21 mouse cellular contexts compared by ENCODE assay signal in the genomic region with DNA sequence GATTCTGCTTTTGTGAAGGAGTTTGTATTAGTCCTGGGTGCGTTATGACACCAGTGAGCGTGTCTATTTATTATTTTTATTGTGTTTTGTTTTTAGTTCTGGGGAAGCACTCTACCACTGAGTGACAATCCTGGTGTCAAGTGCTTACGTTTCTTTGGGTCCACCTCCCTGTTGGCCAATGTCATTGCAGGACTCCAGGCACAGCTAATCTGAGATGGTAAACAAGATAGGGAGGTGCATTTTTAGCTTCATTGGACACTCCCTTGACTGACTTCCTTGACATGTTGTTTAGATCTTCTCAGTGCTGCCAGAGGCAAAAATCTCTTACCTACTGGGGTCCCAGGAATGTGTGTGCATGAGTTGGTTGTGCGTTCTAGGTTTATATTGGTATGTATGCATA. TPM values are rescaled to one million over a fixed set of nuclear protein-coding genes. Genes with fewer than 3 reads are reported as not detected.
DNase-seq lines count a peak whose midpoint lies in the region; ATAC-seq lines count a peak whose summit lies in the region.
"Had no signal": no experiment of that assay in that cellular context is flagged by ENCODE, and none has a peak within 500 bp of the region (broad histone marks: within the 10 kb centered on the region; RNA-seq: fewer than 3 reads in every experiment).

No protein-coding gene starts in this region.

- DNase-seq in heart, adult 11 months, result peak; percentile 96
- DNase-seq in kidney, adult 9 months, result peak; percentile 42
- DNase-seq in kidney, adult 18-20 months, result no peak
- peak; percentile 74 for DNase-seq in lung, postnatal 25 days (ENCODE audit: low spot score)
- DNase-seq in hindbrain, embryonic 11.5 days (ENCODE audit: low spot score), result no peak
- DNase-seq in retina, postnatal 1 day, result no peak
- DNase-seq: adrenal gland, postnatal 10 days; cerebellum, adult 18-20 months; heart, postnatal 36 days; kidney, postnatal 4 days; layer of hippocampus, adult 9-11 months; right cerebral cortex, postnatal 25 days; thymus, postnatal 14 days had no signal

- no peaks in the 10 kb centered on the region for H3K27me3 ChIP-seq in heart, embryonic 11.5 days (ENCODE audit: control insufficient read depth, insufficient read depth, low read length)
- no peaks in the 10 kb centered on the region for H3K27me3 ChIP-seq in liver, embryonic 12.5 days (replicated peaks)
- no peaks in the 10 kb centered on the region for H3K27me3 ChIP-seq in hindbrain, embryonic 11.5 days (ENCODE audit: control insufficient read depth, insufficient read depth, low read length)
- H3K27me3 ChIP-seq: embryonic facial prominence, embryonic 12.5 days; kidney, embryonic 15.5 days; midbrain, embryonic 15.5 days; neural tube, embryonic 12.5 days had no signal

- no peak overlapping the region for H3K4me3 ChIP-seq in heart, embryonic 11.5 days (ENCODE audit: low read depth, low read length)
- H3K4me3 ChIP-seq in liver, embryonic 12.5 days, result no peak overlapping the region
- H3K4me3 ChIP-seq in hindbrain, embryonic 11.5 days (ENCODE audit: low read depth, low read length), result no peak overlapping the region
- H3K4me3 ChIP-seq: embryonic facial prominence, embryonic 12.5 days; kidney, embryonic 15.5 days; midbrain, embryonic 15.5 days; neural tube, embryonic 12.5 days had no signal

- H3K36me3 ChIP-seq in heart, embryonic 11.5 days (ENCODE audit: control insufficient read depth, insufficient read depth, low read length), result no peaks in the 10 kb centered on the region
- no peaks in the 10 kb centered on the region for H3K36me3 ChIP-seq in liver, embryonic 12.5 days
- no peaks in the 10 kb centered on the region for H3K36me3 ChIP-seq in hindbrain, embryonic 11.5 days (ENCODE audit: control insufficient read depth, insufficient read depth, low read length)
- H3K36me3 ChIP-seq: embryonic facial prominence, embryonic 12.5 days; kidney, embryonic 15.5 days; midbrain, embryonic 15.5 days; neural tube, embryonic 12.5 days had no signal

- no peaks in the 10 kb centered on the region for H3K4me1 ChIP-seq in heart, embryonic 11.5 days (ENCODE audit: control insufficient read depth, insufficient read depth, low read length)
- peaks cover 81% of the 10 kb centered on the region for H3K4me1 ChIP-seq in liver, embryonic 12.5 days
- H3K4me1 ChIP-seq in hindbrain, embryonic 11.5 days (replicated peaks; ENCODE audit: control insufficient read depth, insufficient read depth, low read length), result no peaks in the 10 kb centered on the region
- H3K4me1 ChIP-seq: embryonic facial prominence, embryonic 12.5 days; midbrain, embryonic 15.5 days had no signal

- ATAC-seq in heart, embryonic 11.5 days (replicated peaks; ENCODE audit: insufficient number of reproducible peaks, low FRiP score, low TSS enrichment), result no peak
- no peak for ATAC-seq in liver, embryonic 12.5 days
- no peak for ATAC-seq in hindbrain, embryonic 11.5 days (ENCODE audit: low FRiP score)
- ATAC-seq: hindbrain, postnatal 0 days; midbrain, embryonic 15.5 days had no signal

- no peak overlapping the region for H3K27ac ChIP-seq in heart, embryonic 11.5 days (ENCODE audit: low read depth, low read length)
- peak overlapping the region; percentile 99 for H3K27ac ChIP-seq in liver, embryonic 12.5 days
- H3K27ac ChIP-seq in hindbrain, embryonic 11.5 days (ENCODE audit: low read depth, low read length), result no peak overlapping the region
- H3K27ac ChIP-seq: embryonic facial prominence, embryonic 12.5 days; hindbrain, postnatal 0 days; kidney, embryonic 15.5 days; macrophage; midbrain, embryonic 15.5 days; neural tube, embryonic 12.5 days had no signal

- H3K4me2 ChIP-seq in heart, embryonic 11.5 days, result no peak overlapping the region
- H3K4me2 ChIP-seq in liver, embryonic 12.5 days, result no peak overlapping the region
- H3K4me2 ChIP-seq in hindbrain, embryonic 11.5 days (replicated peaks; ENCODE audit: low read depth, low read length), result no peak overlapping the region
- H3K4me2 ChIP-seq: embryonic facial prominence, embryonic 12.5 days; kidney, embryonic 15.5 days; midbrain, embryonic 15.5 days; neural tube, embryonic 12.5 days had no signal

- H3K9ac ChIP-seq in heart, embryonic 11.5 days (ENCODE audit: low read depth, low read length), result no peak overlapping the region
- peak overlapping the region; percentile 67; the same call in 1 of the 2 replicates for H3K9ac ChIP-seq in liver, embryonic 12.5 days
- H3K9ac ChIP-seq in hindbrain, embryonic 11.5 days (ENCODE audit: low read depth, low read length), result no peak overlapping the region
- H3K9ac ChIP-seq: embryonic facial prominence, embryonic 12.5 days; kidney, embryonic 15.5 days; midbrain, embryonic 15.5 days; neural tube, embryonic 12.5 days had no signal

- WGBS in heart, embryonic 11.5 days (ENCODE audit: insufficient replicate concordance), result 77% methylated on average over 4 of the region's 4 CpGs
- WGBS in liver, embryonic 12.5 days (ENCODE audit: insufficient replicate concordance), result 79% methylated on average over 4 of the region's 4 CpGs
- WGBS in hindbrain, embryonic 11.5 days, result 90% methylated on average over 4 of the region's 4 CpGs

- no peaks in the 10 kb centered on the region for H3K9me3 ChIP-seq in heart, embryonic 11.5 days (replicated peaks; ENCODE audit: control insufficient read depth, low read length)
- no peaks in the 10 kb centered on the region for H3K9me3 ChIP-seq in liver, embryonic 12.5 days (replicated peaks)
- no peaks in the 10 kb centered on the region for H3K9me3 ChIP-seq in hindbrain, embryonic 11.5 days (ENCODE audit: control insufficient read depth, low read length)
- H3K9me3 ChIP-seq: embryonic facial prominence, embryonic 12.5 days; kidney, embryonic 15.5 days; midbrain, embryonic 15.5 days; neural tube, embryonic 12.5 days had no signal

RNA-seq across cellular contexts. Expression of a gene that starts 26.0 kb away (rescaled TPM):
- 26.0 and 26.6 TPM in 2 replicates for polyA plus RNA-seq in heart, embryonic 11.5 days (2014; fragmentation: Nextera tagmentation; extraction: Ambion mirVana)
- polyA plus RNA-seq in liver, embryonic 12.5 days (2016; fragmentation: Nextera tagmentation; extraction: Ambion mirVana), result 108 and 113 TPM in 2 replicates
- polyA plus RNA-seq in hindbrain, embryonic 11.5 days (2014; fragmentation: Nextera tagmentation; extraction: Ambion mirVana), result 51.2 and 51.5 TPM in 2 replicates

Comparison
In these comparisons a context has a peak if more than half of its experiments do, and no peak if none do; other contexts are left out.
1. DNase-seq: peak in heart, adult 11 months (single experiment), kidney, adult 9 months (single experiment) and lung, postnatal 25 days (single experiment); none in kidney, adult 18-20 months (single experiment), hindbrain, embryonic 11.5 days (single experiment) and retina, postnatal 1 day (single experiment).